Mouse (Mus musculus): ENCODE data around the gene Vstm2l. TPM values are rescaled to one million over a fixed set of nuclear protein-coding genes. Genes with fewer than 3 reads are reported as not detected.

Gene Vstm2l
- polyA plus RNA-seq, 1 experiment from 2014 or later = not detected

GRCm38 (mm10) chr2:157979241-157979640 lies 64.8 kb downstream of the Vstm2l start:
- no peak for ATAC-seq
- no peak overlapping the region for H3K27ac ChIP-seq (ENCODE audit: low read depth)
- H3K27me3 ChIP-seq (ENCODE audit: insufficient read depth, low read length) = peaks cover 16% of the 10 kb centered on the region; the same call in 1 of the 2 replicates
- WGBS (ENCODE audit: insufficient replicate concordance) = 69% methylated on average over 5 of the region's 5 CpGs
- no peak for DNase-seq
- H3K4me1 ChIP-seq (ENCODE audit: insufficient read depth) = no peaks in the 10 kb centered on the region
- no peak overlapping the region for H3K4me3 ChIP-seq (ENCODE audit: low read depth, low read length)
- peaks cover 4% of the 10 kb centered on the region; the same call in 1 of the 2 replicates for H3K36me3 ChIP-seq (replicated peaks; ENCODE audit: insufficient read depth, low read length)
- H3K9ac ChIP-seq (replicated peaks) = no peak overlapping the region
- TF ChIP-seq EP300 (IDR thresholded peaks at IDR 0.05; ENCODE audit: low read depth) (no peak), CTCF (IDR thresholded peaks at IDR 0.05; ENCODE audit: low read depth) (no peak)
- H3K4me2 ChIP-seq (ENCODE audit: low read depth, low read length) = no peak overlapping the region
- H3K9me3 ChIP-seq (ENCODE audit: low read length) = no peaks in the 10 kb centered on the region

GRCm38 (mm10) chr2:157982727-157983126 lies 68.3 kb downstream of the Vstm2l start:
- 86% methylated on average over 3 of the region's 3 CpGs for WGBS (ENCODE audit: insufficient replicate concordance)
- ATAC-seq (no peak), DNase-seq (no peak)
- Histone ChIP-seq H3K36me3 (replicated peaks; ENCODE audit: insufficient read depth, low read length) (peaks cover 4% of the 10 kb centered on the region), H3K27ac (ENCODE audit: low read depth) (no peak overlapping the region), H3K4me1 (ENCODE audit: insufficient read depth) (no peaks in the 10 kb centered on the region), H3K4me3 (ENCODE audit: low read depth, low read length) (no peak overlapping the region), H3K27me3 (ENCODE audit: insufficient read depth, low read length) (no peaks in the 10 kb centered on the region), H3K9ac (replicated peaks) (no peak overlapping the region), H3K9me3 (ENCODE audit: low read length) (no peaks in the 10 kb centered on the region), H3K4me2 (ENCODE audit: low read depth, low read length) (no peak overlapping the region)
- no peak for TF ChIP-seq CTCF (IDR thresholded peaks at IDR 0.05; ENCODE audit: low read depth)
- TF ChIP-seq EP300 (IDR thresholded peaks at IDR 0.05; ENCODE audit: low read depth) = no peak

GRCm38 (mm10) chr2:157983276-157983675 lies 68.8 kb downstream of the Vstm2l start:
- TF ChIP-seq EP300 (IDR thresholded peaks at IDR 0.05; ENCODE audit: low read depth) (no peak), CTCF (IDR thresholded peaks at IDR 0.05; ENCODE audit: low read depth) (no peak)
- no peak overlapping the region for H3K27ac ChIP-seq (ENCODE audit: low read depth)
- no peak for DNase-seq
- H3K4me2 ChIP-seq (ENCODE audit: low read depth, low read length) = no peak overlapping the region
- no peak overlapping the region for H3K9ac ChIP-seq (replicated peaks)
- no peaks in the 10 kb centered on the region for H3K9me3 ChIP-seq (ENCODE audit: low read length)
- 76% methylated on average over 4 of the region's 4 CpGs for WGBS (ENCODE audit: insufficient replicate concordance)
- no peaks in the 10 kb centered on the region for H3K4me1 ChIP-seq (ENCODE audit: insufficient read depth)
- H3K36me3 ChIP-seq (replicated peaks; ENCODE audit: insufficient read depth, low read length) = peaks cover 4% of the 10 kb centered on the region
- H3K27me3 ChIP-seq (ENCODE audit: insufficient read depth, low read length) = no peaks in the 10 kb centered on the region
- no peak for ATAC-seq
- no peak overlapping the region for H3K4me3 ChIP-seq (ENCODE audit: low read depth, low read length)

- ATAC-seq = no peak
- TF ChIP-seq CTCF (IDR thresholded peaks at IDR 0.05; ENCODE audit: low read depth) (no peak), EP300 (IDR thresholded peaks at IDR 0.05; ENCODE audit: low read depth) (no peak)
- H3K36me3 ChIP-seq (replicated peaks; ENCODE audit: insufficient read depth, low read length) = peaks cover 15% of the 10 kb centered on the region
- no peaks in the 10 kb centered on the region for H3K9me3 ChIP-seq (ENCODE audit: low read length)
- no peak overlapping the region for H3K9ac ChIP-seq (replicated peaks)
- H3K27me3 ChIP-seq (ENCODE audit: insufficient read depth, low read length) = no peaks in the 10 kb centered on the region
- DNase-seq = no peak
- WGBS (ENCODE audit: insufficient replicate concordance) = 91% methylated on average over 4 of the region's 4 CpGs
- H3K4me3 ChIP-seq (ENCODE audit: low read depth, low read length) = no peak overlapping the region
- no peak overlapping the region for H3K27ac ChIP-seq (ENCODE audit: low read depth)
- H3K4me1 ChIP-seq (ENCODE audit: insufficient read depth) = no peaks in the 10 kb centered on the region
- no peak overlapping the region for H3K4me2 ChIP-seq (ENCODE audit: low read depth, low read length)
Measured at GRCm38 (mm10) chr2:157985611-157986010, 71.2 kb downstream of the Vstm2l start.

DNA sequence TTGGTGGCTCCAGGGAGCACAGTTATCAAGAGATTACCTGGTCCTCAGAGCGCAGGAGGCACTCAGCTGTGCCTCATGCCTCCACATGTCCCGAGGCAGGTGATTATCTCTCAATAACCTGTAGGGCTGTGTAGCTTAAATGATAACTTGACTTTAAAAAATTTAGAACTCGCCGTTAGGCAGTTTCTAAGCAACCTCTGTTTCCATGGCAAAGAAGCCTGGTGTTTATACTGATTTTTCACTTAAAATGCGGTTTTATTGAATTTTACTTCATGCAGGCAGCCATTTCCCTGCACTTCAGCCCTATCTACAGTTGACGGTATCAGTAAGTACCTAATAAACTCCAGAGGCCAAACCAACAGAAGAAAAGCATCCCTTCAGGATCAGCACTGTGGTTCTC lies 71.8 kb downstream of the Vstm2l start:
- TF ChIP-seq EP300 (IDR thresholded peaks at IDR 0.05; ENCODE audit: low read depth) = no peak
- TF ChIP-seq CTCF (IDR thresholded peaks at IDR 0.05; ENCODE audit: low read depth) = no peak
- Histone ChIP-seq H3K36me3 (replicated peaks; ENCODE audit: insufficient read depth, low read length) (peaks cover 18% of the 10 kb centered on the region), H3K4me2 (ENCODE audit: low read depth, low read length) (no peak overlapping the region), H3K27ac (ENCODE audit: low read depth) (no peak overlapping the region), H3K4me1 (ENCODE audit: insufficient read depth) (no peaks in the 10 kb centered on the region), H3K9ac (replicated peaks) (no peak overlapping the region), H3K27me3 (ENCODE audit: insufficient read depth, low read length) (no peaks in the 10 kb centered on the region), H3K9me3 (ENCODE audit: low read length) (no peaks in the 10 kb centered on the region), H3K4me3 (ENCODE audit: low read depth, low read length) (no peak overlapping the region)
- DNase-seq = no peak
- ATAC-seq = no peak
- 79% methylated on average over 6 of the region's 6 CpGs for WGBS (ENCODE audit: insufficient replicate concordance)

GRCm38 (mm10) chr2:157988416-157989190 lies 74.2 kb downstream of the Vstm2l start:
- H3K36me3 ChIP-seq (replicated peaks; ENCODE audit: insufficient read depth, low read length) = peaks cover 31% of the 10 kb centered on the region
- WGBS (ENCODE audit: insufficient replicate concordance) = 73% methylated on average over 7 of the region's 7 CpGs
- H3K27me3 ChIP-seq (ENCODE audit: insufficient read depth, low read length) = no peaks in the 10 kb centered on the region
- no peak for TF ChIP-seq CTCF (IDR thresholded peaks at IDR 0.05; ENCODE audit: low read depth)
- no peak for TF ChIP-seq EP300 (IDR thresholded peaks at IDR 0.05; ENCODE audit: low read depth)
- DNase-seq (no peak), ATAC-seq (no peak)
- no peak overlapping the region for H3K4me3 ChIP-seq (ENCODE audit: low read depth, low read length)
- no peak overlapping the region for H3K9ac ChIP-seq (replicated peaks)
- H3K4me2 ChIP-seq (ENCODE audit: low read depth, low read length) = no peak overlapping the region
- H3K9me3 ChIP-seq (ENCODE audit: low read length) = no peaks in the 10 kb centered on the region
- H3K27ac ChIP-seq (ENCODE audit: low read depth) = no peak overlapping the region
- no peaks in the 10 kb centered on the region for H3K4me1 ChIP-seq (ENCODE audit: insufficient read depth)
